Mouse (Mus musculus) CH12F3 (cell line): ENCODE data around the gene Clpb.
"Not testable (repeated sequence)": the region's sequence is repeated elsewhere in the genome, so short reads cannot be mapped to it uniquely, and the experiment has no call there.

Source experiments
- in situ Hi-C: fragments of 300-500 bp; cut with MboI; formaldehyde crosslinking; loops from 2 replicates; pipeline ENCODE4 v1.14.3; 2020; ENCODE audit warnings: low sequenced_read_pairs

The Clpb gene

GRCm38 (mm10) chr7:101663514-101664159, at the start of gene Clpb:
TSS of gene Clpb (plus strand) at chr7:101663633.
- in situ Hi-C loops, result loop anchor here (25.0 kb wide), 2 partner anchors 424 to 749 kb away; partner anchors contain the start of gene Trpc2

DNA sequence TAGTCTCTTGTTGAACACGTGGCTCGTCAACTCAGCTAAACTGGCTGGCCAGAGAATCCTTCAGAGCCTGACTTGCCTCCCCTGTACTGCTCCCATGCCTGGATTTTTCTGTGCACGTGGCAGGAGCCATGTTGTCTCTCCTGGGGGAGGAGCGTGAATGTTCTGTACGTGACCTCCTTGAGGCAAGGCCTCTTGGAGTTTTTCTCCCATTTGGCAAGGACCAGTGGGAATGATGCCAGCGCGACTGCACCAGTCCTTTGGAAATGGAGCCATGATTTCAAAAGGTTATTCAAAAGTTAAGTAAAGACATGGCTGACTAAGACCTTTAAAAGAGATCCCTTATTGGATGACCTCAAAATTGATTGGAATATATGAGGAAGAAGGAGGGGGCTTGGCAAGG, 48.0 kb upstream of the Clpb start:
- in situ Hi-C loops, result no loop called here

DNA sequence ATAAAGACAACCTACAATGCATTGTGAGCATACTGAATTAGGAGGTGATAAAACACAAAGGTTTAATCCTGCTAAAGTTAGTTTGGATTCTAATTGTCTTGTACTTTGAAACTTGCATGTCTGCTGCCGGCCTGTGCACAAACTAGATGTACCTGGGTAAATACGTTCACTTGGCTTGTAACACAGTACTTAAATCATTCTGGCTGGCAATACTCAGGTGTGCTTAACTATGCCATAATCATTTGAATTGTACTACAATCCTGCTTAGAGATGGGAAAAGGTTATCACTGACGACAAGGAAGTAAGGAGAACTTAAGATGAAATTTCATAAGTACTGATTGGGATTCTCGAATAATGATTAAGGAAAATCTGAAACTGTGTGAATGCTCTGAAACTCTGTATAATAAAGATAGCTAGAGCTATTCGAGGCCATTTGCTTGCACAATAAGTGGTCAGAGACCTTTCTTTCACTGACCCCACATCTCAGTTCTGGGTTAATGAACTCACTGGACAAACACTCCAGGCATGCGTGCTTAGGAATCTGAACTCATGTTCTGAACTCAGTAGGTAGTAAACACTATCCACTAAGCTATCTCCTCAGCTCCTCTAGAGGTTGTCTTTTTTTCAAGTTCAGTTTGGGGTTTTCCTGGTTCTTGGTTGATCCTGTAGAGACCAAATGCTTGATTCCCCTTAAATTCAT, 47.1 kb upstream of the Clpb start:
- in situ Hi-C loops, result no loop called here

DNA sequence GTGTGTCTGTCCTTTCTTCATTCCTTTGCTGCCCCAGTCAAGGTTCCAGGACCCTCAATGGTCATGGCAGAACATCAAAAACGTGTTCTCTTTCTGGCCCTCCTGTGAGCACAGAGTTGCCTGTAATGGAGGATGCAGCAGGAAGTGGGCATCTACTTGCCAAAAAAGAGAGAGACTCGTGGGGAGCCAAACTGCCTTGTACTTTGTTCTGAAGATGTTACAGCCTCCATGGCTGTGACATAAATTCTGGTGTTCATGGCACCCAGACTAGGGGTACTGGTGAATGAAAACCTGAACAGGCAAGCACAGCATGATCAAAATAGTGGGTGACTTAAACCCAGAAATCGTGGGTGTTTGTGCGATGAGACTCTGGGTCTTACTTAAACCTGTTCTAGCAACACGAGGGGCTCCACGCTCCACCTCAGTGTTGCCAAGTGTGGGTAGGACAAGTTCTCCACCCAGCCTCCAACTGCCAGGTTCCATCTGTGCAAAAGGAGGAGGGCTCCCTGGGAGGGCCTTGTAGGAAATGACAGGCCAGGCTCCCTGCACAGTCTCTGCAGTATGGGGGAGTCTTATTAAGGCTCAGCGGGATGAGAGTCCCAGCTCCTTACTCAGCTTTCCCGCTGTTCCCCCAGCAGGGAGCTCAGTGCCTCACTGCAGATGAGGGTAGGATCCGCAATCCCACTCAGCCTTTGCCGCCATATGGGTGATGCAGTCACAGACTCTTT, 45.8 kb upstream of the Clpb start:
- in situ Hi-C loops, result no loop called here

GRCm38 (mm10) chr7:101618273-101618672, 45.2 kb upstream of the Clpb start:
- in situ Hi-C loops, result no loop called here

GRCm38 (mm10) chr7:101620373-101620772, 43.1 kb upstream of the Clpb start:
- in situ Hi-C loops, result no loop called here

GRCm38 (mm10) chr7:101621861-101622260, 41.6 kb upstream of the Clpb start:
- in situ Hi-C loops, result not testable (repeated sequence)

GRCm38 (mm10) chr7:101624283-101624682, 39.1 kb upstream of the Clpb start:
- in situ Hi-C loops, result no loop called here

GRCm38 (mm10) chr7:101627166-101627565, 36.3 kb upstream of the Clpb start:
- in situ Hi-C loops, result not testable (repeated sequence)

GRCm38 (mm10) chr7:101628481-101628880, 35.0 kb upstream of the Clpb start:
- in situ Hi-C loops, result no loop called here

- in situ Hi-C loops, result no loop called here
These were observed 29.7 kb upstream of the Clpb start for GRCm38 (mm10) chr7:101633629-101634177.

- in situ Hi-C loops, result no loop called here
These were observed 28.9 kb upstream of the Clpb start for GRCm38 (mm10) chr7:101634513-101634912.

DNA sequence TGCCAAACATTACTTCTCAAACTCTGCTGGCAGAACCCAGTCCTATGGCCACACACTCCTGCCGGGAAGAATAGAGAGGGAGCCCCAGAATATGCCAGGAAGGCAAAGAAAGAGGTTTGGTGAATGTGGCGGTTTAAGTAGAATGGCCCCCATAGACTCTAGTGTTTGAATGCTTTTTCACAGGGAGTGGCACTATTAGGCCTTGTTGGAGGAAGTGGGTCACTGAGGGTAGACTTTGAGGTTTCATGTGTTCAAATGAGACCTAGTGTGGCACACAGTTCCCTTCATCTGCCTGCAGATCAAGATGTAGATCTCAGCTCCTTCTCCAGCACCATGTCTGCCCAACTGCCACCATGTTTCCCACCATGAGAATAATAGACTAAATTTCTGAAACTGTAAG, 27.4 kb upstream of the Clpb start:
- in situ Hi-C loops, result no loop called here

DNA sequence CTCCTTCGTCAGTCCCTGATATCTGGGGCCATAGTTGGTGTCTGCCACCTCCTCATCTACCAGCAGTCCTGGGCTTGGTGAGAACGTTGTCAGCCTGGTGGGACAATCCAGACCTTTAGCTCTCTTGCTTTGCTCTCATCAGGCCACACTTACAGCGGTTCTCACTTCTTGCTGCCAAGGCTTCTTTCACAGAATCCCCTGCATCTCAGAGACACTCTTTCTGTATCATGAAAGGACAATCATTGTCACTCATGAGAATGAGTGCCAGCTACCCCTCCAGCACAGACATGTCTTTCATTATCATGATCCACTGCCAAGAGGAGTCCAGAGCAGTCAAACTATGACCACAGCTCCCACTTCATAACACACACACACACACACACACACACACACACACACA, 19.6 kb upstream of the Clpb start:
- in situ Hi-C loops, result no loop called here

GRCm38 (mm10) chr7:101649729-101650128, 13.7 kb upstream of the Clpb start:
- in situ Hi-C loops, result loop anchor here (25.0 kb wide), 2 partner anchors 438 to 763 kb away; partner anchors contain the start of gene Trpc2

DNA sequence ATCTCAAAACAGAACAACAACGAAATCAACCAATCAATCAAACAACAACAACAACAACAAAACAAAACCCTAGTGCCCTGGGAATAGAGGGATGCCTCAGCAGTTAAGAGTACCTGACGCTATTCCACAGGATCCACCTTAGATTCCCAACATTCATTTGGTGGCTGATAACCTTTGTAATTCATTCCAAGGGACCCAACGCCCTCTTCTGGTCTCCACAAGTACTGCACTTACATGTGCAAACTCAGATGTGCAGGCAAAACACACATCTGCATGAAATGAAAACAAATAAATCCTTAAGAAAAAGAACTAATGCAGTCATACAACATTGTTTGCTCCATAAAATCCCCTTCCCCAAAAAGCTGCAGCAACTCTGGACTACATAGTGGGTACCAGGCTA, 12.9 kb upstream of the Clpb start:
- in situ Hi-C loops, result loop anchor here (25.0 kb wide), 2 partner anchors 437 to 762 kb away; partner anchors contain the start of gene Trpc2

GRCm38 (mm10) chr7:101653681-101654209, 9.7 kb upstream of the Clpb start:
- in situ Hi-C loops, result loop anchor here (25.0 kb wide), 2 partner anchors 434 to 759 kb away; partner anchors contain the start of gene Trpc2

DNA sequence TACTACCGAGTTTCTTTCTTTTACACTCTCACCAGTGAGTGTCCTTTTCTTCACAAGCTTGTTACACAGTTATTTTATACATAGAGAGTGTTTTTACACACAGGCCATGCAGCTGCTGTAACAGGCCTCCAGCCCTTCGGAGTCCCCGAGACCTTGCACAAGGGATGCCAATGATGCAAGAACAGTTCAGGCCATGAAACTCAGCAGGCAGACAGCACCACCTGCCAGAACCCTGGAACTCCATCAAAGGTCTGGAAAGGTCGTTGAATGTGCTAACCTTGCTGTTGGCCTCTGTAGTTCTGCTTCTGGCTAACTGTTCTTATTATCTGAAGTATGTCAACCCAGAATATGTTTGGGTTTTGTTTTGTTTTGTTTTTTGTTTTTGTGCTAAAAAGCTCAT, 8.5 kb upstream of the Clpb start:
- in situ Hi-C loops, result loop anchor here (25.0 kb wide), 2 partner anchors 432 to 757 kb away; partner anchors contain the start of gene Trpc2

DNA sequence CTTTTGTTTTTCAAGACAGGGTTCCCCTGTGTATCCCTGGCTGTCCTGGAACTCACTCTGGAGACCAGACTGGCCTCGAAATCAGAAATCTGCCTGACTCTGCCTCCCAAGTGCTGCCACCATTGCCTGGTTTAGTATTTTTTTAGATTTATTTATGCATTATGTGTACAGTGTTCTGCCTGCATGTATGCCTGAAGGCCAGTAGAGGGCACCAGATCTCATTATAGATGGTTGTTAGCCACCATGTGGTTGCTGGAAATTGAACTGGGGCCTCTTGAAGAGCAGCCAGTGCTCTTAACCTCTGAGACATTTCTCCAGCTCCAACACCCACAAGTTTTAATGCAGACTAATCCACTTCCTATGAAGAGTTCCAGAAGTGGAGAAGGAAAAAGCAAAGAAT, 1.4 kb upstream of the Clpb start:
- in situ Hi-C loops, result loop anchor here (25.0 kb wide), 2 partner anchors 425 to 750 kb away; partner anchors contain the start of gene Trpc2

DNA sequence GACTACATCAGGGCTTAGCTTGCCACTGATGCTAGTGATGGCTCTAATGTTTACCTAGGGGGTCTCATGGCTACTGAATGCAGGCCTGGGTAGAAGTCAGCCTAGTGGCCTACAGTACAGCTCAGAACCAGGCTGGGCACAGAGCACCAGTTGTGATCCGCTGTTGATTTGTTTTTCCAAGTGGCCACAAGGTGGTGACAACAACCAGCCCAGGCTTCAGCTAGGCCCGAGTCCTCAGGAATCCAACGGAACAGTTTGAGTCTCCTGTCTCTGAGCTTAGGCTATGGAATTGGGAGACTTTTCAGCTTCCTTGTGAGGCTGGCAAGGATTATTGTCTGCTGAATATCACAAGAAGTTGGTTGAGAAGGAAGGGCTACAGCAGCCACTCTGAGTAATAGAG, 3.1 kb downstream of the Clpb start:
- in situ Hi-C loops, result loop anchor here (25.0 kb wide), 2 partner anchors 421 to 746 kb away; partner anchors contain the start of gene Trpc2
